Mouse (Mus musculus) yolk sac, embryonic 10.5 days (tissue): ENCODE results near the gene Tfpt.

Experiments
- DNase-seq: peaks from one replicate; pipeline ENCODE4 v3.0.0-alpha.2; 2017; ENCODE audit warnings: low spot score

Gene Tfpt

GRCm38 (mm10) chr7:3576354-3577124 lies 53.2 kb downstream of the Tfpt start:
- DNase-seq: no peak

- peak; percentile 55 for DNase-seq
Measured at GRCm38 (mm10) chr7:3574216-3574615, 55.5 kb downstream of the Tfpt start.

GRCm38 (mm10) chr7:3571847-3572246 lies 57.9 kb downstream of the Tfpt start:
- no peak for DNase-seq

GRCm38 (mm10) chr7:3570580-3570979 lies 59.1 kb downstream of the Tfpt start:
- peak; percentile 73 for DNase-seq
